Mouse (Mus musculus) spleen, adult 10 weeks (tissue): ENCODE data around the gene Sec24a. TPM values are rescaled to one million over a fixed set of nuclear protein-coding genes. Genes with fewer than 3 reads are reported as not detected.

Experiments
- polyA plus RNA-seq: library from polyadenylated mRNA; stranded (reverse); fragments of 350-450 nt; fragmentation: Illumina TruSeq; extraction: RNeasy Lipid Tissue Mini Kit (QIAGEN cat#74804); gene quantifications from one replicate; pipeline ENCODE4 v1.2.3, GENCODE M21; 2015; ENCODE audit warnings: low replicate concordance; ENCODE audit not compliant: insufficient read depth

Gene Sec24a
- 19.9 TPM for polyA plus RNA-seq

DNA sequence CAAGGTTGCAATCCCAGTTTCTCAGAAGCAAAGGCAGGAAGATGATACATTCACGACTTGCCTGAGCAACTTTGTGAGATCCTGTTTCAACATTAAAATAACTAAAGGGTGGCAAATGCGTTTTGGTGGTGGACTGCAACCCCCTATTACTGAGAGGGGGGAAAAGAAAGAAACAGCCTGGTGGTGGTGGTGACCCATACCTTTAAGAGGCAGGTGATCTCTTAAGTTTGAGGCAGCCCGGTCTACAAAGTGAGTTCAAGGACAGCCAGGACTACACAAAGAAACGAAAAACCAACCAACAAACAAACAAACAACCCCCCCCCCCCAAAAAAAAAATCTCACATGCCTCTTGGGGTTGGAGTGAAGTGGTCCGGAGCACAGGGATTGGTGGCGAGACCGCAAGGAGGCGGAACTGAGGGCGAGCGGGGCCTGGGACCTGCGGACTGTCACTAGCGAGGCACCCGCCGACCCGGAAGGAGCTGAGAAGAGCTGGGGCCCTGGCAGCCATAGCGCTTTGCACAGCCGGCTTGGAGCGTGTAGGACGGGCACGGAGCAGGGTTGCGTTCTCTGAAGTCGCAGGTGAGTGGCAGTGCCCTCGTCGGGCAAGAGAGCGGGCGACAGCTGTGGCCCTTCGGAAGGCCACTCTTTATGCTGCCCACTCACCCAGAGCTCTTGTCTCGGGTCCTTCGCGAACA is at the start of gene Sec24a, which contains the start of gene Sar1b:
Gene Sec24a, minus strand, starts transcription at position 422 of the 695 bp plus-strand sequence.
Gene Sar1b, plus strand, starts transcription at position 475 of the 695 bp plus-strand sequence.

DNA sequence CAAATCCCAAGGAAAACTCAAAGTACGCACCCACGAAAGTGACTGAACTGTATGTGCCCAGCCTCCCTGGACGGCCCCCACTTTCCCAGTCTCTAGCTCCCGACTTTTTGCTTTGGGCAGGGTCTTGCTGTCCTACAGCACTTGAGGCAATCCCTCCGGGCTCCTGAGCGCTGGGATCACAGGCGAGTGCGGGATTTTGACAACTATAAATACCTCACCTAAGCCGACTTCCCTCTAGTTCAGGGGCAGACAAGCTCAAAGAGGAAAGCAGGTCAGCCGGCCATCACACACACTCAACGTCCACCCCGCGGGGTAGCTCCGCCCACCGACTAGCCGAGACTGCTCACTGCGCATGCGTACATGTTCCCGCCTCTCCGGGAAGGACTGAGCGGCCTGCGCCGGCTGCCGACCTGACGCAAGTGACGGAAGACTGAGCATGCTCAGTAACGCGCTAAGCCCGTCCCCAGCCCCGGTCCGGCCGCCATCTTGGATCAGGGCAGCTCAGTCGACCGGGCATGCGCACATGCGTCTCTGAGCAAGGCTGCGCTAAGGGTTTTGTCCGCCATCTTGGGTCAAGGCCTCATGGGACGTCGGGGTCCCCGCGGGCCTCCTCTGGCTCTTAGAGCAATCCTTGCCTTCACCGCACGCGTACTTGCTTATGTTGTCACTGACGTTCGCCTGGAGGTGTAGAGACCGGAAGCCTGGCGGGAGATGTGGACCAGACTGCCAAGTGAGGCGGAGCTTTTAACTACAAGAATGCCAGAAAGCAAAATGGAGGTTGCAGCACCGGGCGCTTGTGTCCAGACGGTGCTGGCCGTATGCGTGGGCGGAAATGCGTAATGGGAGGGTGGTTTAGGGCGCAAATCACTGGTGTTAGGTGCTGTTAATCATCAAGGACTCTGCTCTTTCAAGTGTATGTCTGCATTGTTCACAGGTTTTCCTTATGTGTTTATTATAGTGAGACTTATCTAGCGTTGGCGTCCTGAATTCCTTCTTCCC is 74.8 kb downstream of the Sec24a start, which contains the start of gene 0610009B22Rik:
Gene 0610009B22Rik, minus strand, starts transcription at position 545 of the 999 bp plus-strand sequence.

DNA sequence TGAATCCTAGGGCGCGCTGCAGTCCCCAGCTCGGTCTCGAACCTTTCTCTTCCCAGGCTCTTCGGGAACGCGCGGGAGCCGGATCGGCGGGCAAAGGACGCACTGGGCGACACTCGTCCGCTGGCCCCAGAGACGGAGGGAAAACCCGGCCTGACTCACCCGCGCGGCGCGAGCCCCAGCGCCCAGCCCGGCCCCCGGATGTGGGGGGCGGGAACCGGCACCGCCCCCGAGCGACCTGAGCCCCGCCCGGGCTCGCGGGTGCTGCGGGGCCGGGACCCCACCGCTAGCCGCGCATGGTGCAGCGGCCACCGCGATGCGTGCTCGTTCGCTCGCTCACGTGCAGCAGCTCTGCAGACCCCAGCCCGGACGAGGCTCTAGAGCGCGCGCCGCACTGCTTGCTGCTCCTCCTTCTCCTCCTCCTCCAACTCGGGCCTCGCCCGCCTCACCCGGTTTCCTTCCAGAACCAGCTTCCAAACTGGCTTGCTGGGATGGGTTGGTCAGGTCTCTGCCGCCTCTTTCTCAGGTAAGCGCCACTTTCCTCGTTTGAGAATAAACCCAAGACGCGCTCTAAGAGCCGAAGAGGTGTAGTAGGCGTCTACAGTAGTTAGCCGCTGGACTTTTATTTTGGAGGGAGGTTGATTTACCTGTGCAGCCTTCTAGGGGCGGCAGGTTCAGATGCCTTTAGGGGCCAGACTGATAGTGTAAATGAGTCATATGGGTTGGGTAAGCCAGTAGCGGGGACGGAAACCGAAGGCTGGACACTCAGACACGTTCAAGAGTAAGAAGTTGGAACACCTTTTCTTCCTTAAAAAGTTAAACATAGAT is 112.5 kb downstream of the Sec24a start, which contains the start of the genes N4bp3 and D930048N14Rik:
Gene N4bp3, minus strand, starts transcription at position 152 of the 825 bp plus-strand sequence.
Gene D930048N14Rik, plus strand, starts transcription at position 264 of the 825 bp plus-strand sequence.

Other genes with a start within 250 kb of the Sec24a start
- 16.0 TPM for gene Phykpl, start 178.9 kb downstream of the Sec24a start, polyA plus RNA-seq
- 269 TPM for gene Hnrnpab, start 156.8 kb downstream of the Sec24a start, polyA plus RNA-seq
- gene Nhp2, start 143.9 kb downstream of the Sec24a start, polyA plus RNA-seq: 26.0 TPM
- 30.4 TPM for gene Rmnd5b, start 127.7 kb downstream of the Sec24a start, polyA plus RNA-seq
- gene N4bp3, start 112.8 kb downstream of the Sec24a start, polyA plus RNA-seq: 0.91 TPM
- 6.0 TPM for gene D930048N14Rik, start 112.7 kb downstream of the Sec24a start, polyA plus RNA-seq
- gene 0610009B22Rik, start 74.8 kb downstream of the Sec24a start, polyA plus RNA-seq: 22.0 TPM
- gene Sar1b, start 53 bp upstream of the Sec24a start, polyA plus RNA-seq: 65.2 TPM
- gene Jade2, start 94.0 kb upstream of the Sec24a start, polyA plus RNA-seq: 21.3 TPM
- gene Cdkn2aipnl, start 204.0 kb upstream of the Sec24a start, polyA plus RNA-seq: 63.6 TPM
- 243 TPM for gene Ube2b, start 237.1 kb upstream of the Sec24a start, polyA plus RNA-seq
- gene Cdkl3, start 240.6 kb upstream of the Sec24a start, polyA plus RNA-seq: 5.2 TPM